Comparison of ENCODE assay signal across 8 mouse cellular contexts in the genomic region with DNA sequence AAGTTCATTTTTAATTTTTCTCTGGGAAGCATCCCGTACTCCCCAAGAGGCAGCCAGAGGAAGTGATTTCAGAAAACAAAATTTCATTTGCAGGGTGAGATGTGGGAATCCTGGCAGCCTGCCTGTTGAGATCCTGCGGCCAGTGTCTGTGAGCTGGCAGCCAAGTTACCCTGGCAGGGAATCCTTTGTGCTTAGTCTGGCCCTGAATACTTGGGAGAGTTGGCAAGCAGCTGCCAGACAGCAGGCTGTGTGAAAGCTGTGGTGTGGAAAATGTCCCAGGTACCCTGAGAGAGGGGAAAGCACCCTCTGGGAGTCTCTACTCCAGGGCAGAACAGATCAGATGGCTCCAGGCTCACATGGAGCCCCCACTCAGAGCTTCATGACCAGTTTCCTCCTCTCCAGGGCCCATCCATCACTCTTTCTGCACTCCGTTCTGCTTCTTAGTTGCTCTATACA. TPM values are rescaled to one million over a fixed set of nuclear protein-coding genes. Genes with fewer than 3 reads are reported as not detected.
DNase-seq lines count a peak whose midpoint lies in the region; ATAC-seq and TF ChIP-seq lines count a peak whose summit lies in the region.

No protein-coding gene starts in this region.

- peak overlapping the region; percentile 8; the same call in 1 of the 2 replicates for H3K4me3 ChIP-seq in hindbrain, embryonic 13.5 days
- H3K4me3 ChIP-seq in neural tube, embryonic 15.5 days (replicated peaks), result no peak overlapping the region; the same call in 1 of the 2 replicates

- H3K27ac ChIP-seq in hindbrain, embryonic 13.5 days, result peak overlapping the region; percentile 94
- peak overlapping the region; percentile 89 for H3K27ac ChIP-seq in neural tube, embryonic 15.5 days (replicated peaks)

- no peaks in the 10 kb centered on the region for H3K9me3 ChIP-seq in hindbrain, embryonic 13.5 days
- no peaks in the 10 kb centered on the region for H3K9me3 ChIP-seq in neural tube, embryonic 15.5 days (replicated peaks)

- POLR2A ChIA-PET in Patski (lab: Charles Lee), result no interaction called here

- H3K4me1 ChIP-seq in hindbrain, embryonic 13.5 days (replicated peaks), result peaks cover 54% of the 10 kb centered on the region
- H3K4me1 ChIP-seq in neural tube, embryonic 15.5 days, result peaks cover 35% of the 10 kb centered on the region

- peak overlapping the region; percentile 32 for H3K4me2 ChIP-seq in hindbrain, embryonic 13.5 days
- H3K4me2 ChIP-seq in neural tube, embryonic 15.5 days, result peak overlapping the region; percentile 39

- 0 out of 2 replicates have a peak, but pooled peaks cover 2% of the 10 kb centered on the region for H3K36me3 ChIP-seq in hindbrain, embryonic 13.5 days
- 0 out of 2 replicates have a peak, but pooled peaks cover 4% of the 10 kb centered on the region for H3K36me3 ChIP-seq in neural tube, embryonic 15.5 days

- ATAC-seq in Patski, result peak; percentile 75
- peak; percentile 82 for ATAC-seq in hindbrain, embryonic 13.5 days (ENCODE audit: low FRiP score)
- ATAC-seq in neural tube, embryonic 15.5 days (ENCODE audit: low FRiP score), result peak; percentile 67

- WGBS in hindbrain, embryonic 13.5 days, result 31% methylated on average over 3 of the region's 3 CpGs
- 17% methylated on average over 3 of the region's 3 CpGs for WGBS in neural tube, embryonic 15.5 days

- CTCF ChIA-PET in Patski (lab: Charles Lee), result interaction anchor here (1.2 kb wide), 1 partner anchor 44 kb away, joined by 3 read pairs; no protein-coding TSS in a partner anchor

- intact Hi-C loops in left cerebral cortex, postnatal 14 days (cut with DNase I), result no loop called here

- DNase-seq in Patski (ENCODE audit: low read depth, low spot score), result peak; percentile 66
- DNase-seq in cerebellum, adult 18-20 months, result peak; percentile 86
- peak; percentile 59 for DNase-seq in gastrocnemius, adult 18-20 months (ENCODE audit: low spot score)
- DNase-seq in left cerebral cortex, postnatal 14 days (ENCODE audit: low spot score in 2 of 2), result peak; percentile 82 to 87
- no peak for DNase-seq in embryo, embryonic 10.5 days (ENCODE audit: low spot score)
- no peak for DNase-seq in yolk sac, embryonic 10.5 days (ENCODE audit: low spot score)

- peak overlapping the region; percentile 62 for H3K9ac ChIP-seq in hindbrain, embryonic 13.5 days
- peak overlapping the region; percentile 15 for H3K9ac ChIP-seq in neural tube, embryonic 15.5 days (replicated peaks)

- in situ Hi-C loops in Patski (cut with MboI; ENCODE audit: low pct_unique_long_range_greater_than_20kb), result no loop called here

- TF ChIP-seq CTCF in Patski (IDR thresholded peaks at IDR 0.05), result no peak

- H3K27me3 ChIP-seq in Patski, result no peaks in the 10 kb centered on the region
- H3K27me3 ChIP-seq in hindbrain, embryonic 13.5 days, result no peaks in the 10 kb centered on the region
- H3K27me3 ChIP-seq in neural tube, embryonic 15.5 days (replicated peaks), result no peaks in the 10 kb centered on the region

RNA-seq across cellular contexts. Expression of a gene that starts 27.7 kb away (rescaled TPM):
- 25.8 TPM for polyA plus RNA-seq in Patski (2021)
- 1 to 10 TPM; 1.7 to 2.3 TPM for total RNA-seq in gastrocnemius, adult 18-20 months (2021)
- polyA plus RNA-seq in hindbrain, embryonic 13.5 days (2015; fragmentation: Nextera tagmentation; extraction: Ambion mirVana), result 81.1 and 88.3 TPM in 2 replicates
- 100 to 1,000 TPM; 171 to 179 TPM for total RNA-seq in left cerebral cortex, postnatal 14 days (2021)
- polyA plus RNA-seq in neural tube, embryonic 15.5 days (2015; fragmentation: Nextera tagmentation; extraction: Ambion mirVana), result 111 TPM in 2 replicates

Comparison
In these comparisons a context has a peak if more than half of its experiments do, and no peak if none do; other contexts are left out.
1. DNase-seq: peak in Patski (single experiment), cerebellum, adult 18-20 months (2 of 2), gastrocnemius, adult 18-20 months (single experiment) and left cerebral cortex, postnatal 14 days (2 of 2); none in embryo, embryonic 10.5 days (single experiment) and yolk sac, embryonic 10.5 days (single experiment).
2. Peak in every context shown above with its lines, with median percentiles within 50 percentile points of each other: ATAC-seq.